Mouse (Mus musculus): ENCODE measurements around the gene Itpr2. TPM values are rescaled to one million over a fixed set of nuclear protein-coding genes. Genes with fewer than 3 reads are reported as not detected.
A peak's percentile ranks its signal among the peaks of the same experiment; 100 is the strongest.

Itpr2 gene
- total and polyA plus RNA-seq, 3 experiments, result 2.3 to 46.0 (median 37.6) TPM

GRCm38 (mm10) chr6:146258751-146259150 is 243.3 kb downstream of the Itpr2 start:
- Histone ChIP-seq H3K4me3 (ENCODE audit: low read depth, low read length) (no peak overlapping the region), H3K4me1 (ENCODE audit: insufficient read depth, low read depth, low read length) (0 out of 2 replicates have a peak, but pooled peaks cover 4% of the 10 kb centered on the region), H3K27me3 (ENCODE audit: insufficient read depth, low read length) (no peaks in the 10 kb centered on the region), H3K36me3 (replicated peaks) (no peaks in the 10 kb centered on the region), H3K9me3 (replicated peaks) (no peaks in the 10 kb centered on the region)
- ATAC-seq (ENCODE audit: extremely low read depth, insufficient number of reproducible peaks, low FRiP score, poor library complexity, severe bottlenecking) (no peak), DNase-seq (ENCODE audit: low spot score) (no peak)
- TF ChIP-seq CTCF (IDR thresholded peaks at IDR 0.05; ENCODE audit: low read depth, low read length) (no peak), GATA2 (IDR thresholded peaks at IDR 0.05; ENCODE audit: borderline replicate concordance, low read depth, low read length) (no peak), TAL1 (conservative IDR thresholded peaks at IDR 0.05; ENCODE audit: low read depth, low read length) (no peak), GATA1 (IDR thresholded peaks at IDR 0.05; ENCODE audit: borderline replicate concordance, low read length) (no peak), POLR2AphosphoS5 (IDR thresholded peaks at IDR 0.05; ENCODE audit: insufficient replicate concordance, low read depth, low read length) (no peak)

- Histone ChIP-seq H3K27me3 (ENCODE audit: insufficient read depth, low read length) (no peaks in the 10 kb centered on the region), H3K36me3 (replicated peaks) (no peaks in the 10 kb centered on the region), H3K9me3 (replicated peaks) (no peaks in the 10 kb centered on the region), H3K4me1 (ENCODE audit: insufficient read depth, low read depth, low read length) (0 out of 2 replicates have a peak, but pooled peaks cover 4% of the 10 kb centered on the region), H3K4me3 (ENCODE audit: low read depth, low read length) (no peak overlapping the region)
- DNase-seq (ENCODE audit: low spot score) (no peak), ATAC-seq (ENCODE audit: extremely low read depth, insufficient number of reproducible peaks, low FRiP score, poor library complexity, severe bottlenecking) (no peak)
- no peak for TF ChIP-seq GATA1 (IDR thresholded peaks at IDR 0.05; ENCODE audit: borderline replicate concordance, low read length)
- no peak for TF ChIP-seq TAL1 (conservative IDR thresholded peaks at IDR 0.05; ENCODE audit: low read depth, low read length)
- TF ChIP-seq GATA2 (IDR thresholded peaks at IDR 0.05; ENCODE audit: borderline replicate concordance, low read depth, low read length), result no peak
- no peak for TF ChIP-seq POLR2AphosphoS5 (IDR thresholded peaks at IDR 0.05; ENCODE audit: insufficient replicate concordance, low read depth, low read length)
- TF ChIP-seq CTCF (IDR thresholded peaks at IDR 0.05; ENCODE audit: low read depth, low read length), result no peak
Measured at GRCm38 (mm10) chr6:146258261-146258660, 243.8 kb downstream of the Itpr2 start.

- H3K4me3 ChIP-seq (ENCODE audit: low read depth, low read length), result no peak overlapping the region
Measured at GRCm38 (mm10) chr6:146256947-146257670, 244.9 kb downstream of the Itpr2 start.

GRCm38 (mm10) chr6:146256401-146256800 is 245.6 kb downstream of the Itpr2 start:
- ATAC-seq (ENCODE audit: extremely low read depth, insufficient number of reproducible peaks, low FRiP score, poor library complexity, severe bottlenecking) (no peak), DNase-seq (ENCODE audit: low spot score) (no peak)
- H3K36me3 ChIP-seq (replicated peaks), result no peaks in the 10 kb centered on the region
- H3K27me3 ChIP-seq (ENCODE audit: insufficient read depth, low read length), result no peaks in the 10 kb centered on the region
- H3K9me3 ChIP-seq (replicated peaks), result 0 out of 2 replicates have a peak, but pooled peaks cover under 1% of the 10 kb centered on the region
- TF ChIP-seq POLR2AphosphoS5 (IDR thresholded peaks at IDR 0.05; ENCODE audit: insufficient replicate concordance, low read depth, low read length) (no peak), GATA2 (IDR thresholded peaks at IDR 0.05; ENCODE audit: borderline replicate concordance, low read depth, low read length) (no peak), CTCF (IDR thresholded peaks at IDR 0.05; ENCODE audit: low read depth, low read length) (no peak), TAL1 (conservative IDR thresholded peaks at IDR 0.05; ENCODE audit: low read depth, low read length) (no peak), GATA1 (IDR thresholded peaks at IDR 0.05; ENCODE audit: borderline replicate concordance, low read length) (no peak)
- 0 out of 2 replicates have a peak, but pooled peaks cover 4% of the 10 kb centered on the region for H3K4me1 ChIP-seq (ENCODE audit: insufficient read depth, low read depth, low read length)
- H3K4me3 ChIP-seq (ENCODE audit: low read depth, low read length), result no peak overlapping the region

More at GRCm38 (mm10) chr6:146256947-146257670, 244.9 kb downstream of the Itpr2 start:
- Histone ChIP-seq H3K9me3 (replicated peaks) (no peaks in the 10 kb centered on the region), H3K4me1 (ENCODE audit: insufficient read depth, low read depth, low read length) (0 out of 2 replicates have a peak, but pooled peaks cover 4% of the 10 kb centered on the region), H3K36me3 (replicated peaks) (no peaks in the 10 kb centered on the region), H3K27me3 (ENCODE audit: insufficient read depth, low read length) (no peaks in the 10 kb centered on the region)
- no peak for DNase-seq (ENCODE audit: low spot score)
- TF ChIP-seq GATA2 (IDR thresholded peaks at IDR 0.05; ENCODE audit: borderline replicate concordance, low read depth, low read length), result no peak
- TF ChIP-seq CTCF (IDR thresholded peaks at IDR 0.05; ENCODE audit: low read depth, low read length), result no peak
- TF ChIP-seq POLR2AphosphoS5 (IDR thresholded peaks at IDR 0.05; ENCODE audit: insufficient replicate concordance, low read depth, low read length), result no peak
- no peak for TF ChIP-seq GATA1 (IDR thresholded peaks at IDR 0.05; ENCODE audit: borderline replicate concordance, low read length)
- ATAC-seq (ENCODE audit: extremely low read depth, insufficient number of reproducible peaks, low FRiP score, poor library complexity, severe bottlenecking), result peak; percentile 40; the same call in 1 of the 2 replicates

- H3K27me3 ChIP-seq (ENCODE audit: insufficient read depth, low read length), result no peaks in the 10 kb centered on the region
- DNase-seq (ENCODE audit: low spot score) (no peak), ATAC-seq (ENCODE audit: extremely low read depth, insufficient number of reproducible peaks, low FRiP score, poor library complexity, severe bottlenecking) (no peak)
- 0 out of 2 replicates have a peak, but pooled peaks cover 3% of the 10 kb centered on the region for H3K9me3 ChIP-seq (replicated peaks)
- H3K4me1 ChIP-seq (ENCODE audit: insufficient read depth, low read depth, low read length), result 0 out of 2 replicates have a peak, but pooled peaks cover 4% of the 10 kb centered on the region
- TF ChIP-seq GATA1 (IDR thresholded peaks at IDR 0.05; ENCODE audit: borderline replicate concordance, low read length) (no peak), TAL1 (conservative IDR thresholded peaks at IDR 0.05; ENCODE audit: low read depth, low read length) (no peak), GATA2 (IDR thresholded peaks at IDR 0.05; ENCODE audit: borderline replicate concordance, low read depth, low read length) (no peak), POLR2AphosphoS5 (IDR thresholded peaks at IDR 0.05; ENCODE audit: insufficient replicate concordance, low read depth, low read length) (no peak), CTCF (IDR thresholded peaks at IDR 0.05; ENCODE audit: low read depth, low read length) (no peak)
- no peaks in the 10 kb centered on the region for H3K36me3 ChIP-seq (replicated peaks)
- no peak overlapping the region for H3K4me3 ChIP-seq (ENCODE audit: low read depth, low read length)
Measured at GRCm38 (mm10) chr6:146255656-146256055, 246.4 kb downstream of the Itpr2 start.

GRCm38 (mm10) chr6:146254931-146255330 is 247.1 kb downstream of the Itpr2 start:
- Histone ChIP-seq H3K36me3 (replicated peaks) (no peaks in the 10 kb centered on the region), H3K4me1 (ENCODE audit: insufficient read depth, low read depth, low read length) (0 out of 2 replicates have a peak, but pooled peaks cover 4% of the 10 kb centered on the region), H3K9me3 (replicated peaks) (0 out of 2 replicates have a peak, but pooled peaks cover 3% of the 10 kb centered on the region), H3K27me3 (ENCODE audit: insufficient read depth, low read length) (no peaks in the 10 kb centered on the region), H3K4me3 (ENCODE audit: low read depth, low read length) (no peak overlapping the region)
- ATAC-seq (ENCODE audit: extremely low read depth, insufficient number of reproducible peaks, low FRiP score, poor library complexity, severe bottlenecking) (no peak), DNase-seq (ENCODE audit: low spot score) (no peak)
- TF ChIP-seq CTCF (IDR thresholded peaks at IDR 0.05; ENCODE audit: low read depth, low read length), result no peak
- no peak for TF ChIP-seq TAL1 (conservative IDR thresholded peaks at IDR 0.05; ENCODE audit: low read depth, low read length)
- no peak for TF ChIP-seq POLR2AphosphoS5 (IDR thresholded peaks at IDR 0.05; ENCODE audit: insufficient replicate concordance, low read depth, low read length)
- TF ChIP-seq GATA1 (IDR thresholded peaks at IDR 0.05; ENCODE audit: borderline replicate concordance, low read length), result no peak
- TF ChIP-seq GATA2 (IDR thresholded peaks at IDR 0.05; ENCODE audit: borderline replicate concordance, low read depth, low read length), result no peak

All from G1E (cell line).